Mouse (Mus musculus) lung, adult 18-20 months (tissue): ENCODE results near the gene Litaf.

Experiments used
- DNase-seq, 2 experiments: peaks; one replicate each; pipeline ENCODE4 v3.0.0; 2022; ENCODE audit warnings: mixed read lengths in 2 of 2

Litaf gene

DNA sequence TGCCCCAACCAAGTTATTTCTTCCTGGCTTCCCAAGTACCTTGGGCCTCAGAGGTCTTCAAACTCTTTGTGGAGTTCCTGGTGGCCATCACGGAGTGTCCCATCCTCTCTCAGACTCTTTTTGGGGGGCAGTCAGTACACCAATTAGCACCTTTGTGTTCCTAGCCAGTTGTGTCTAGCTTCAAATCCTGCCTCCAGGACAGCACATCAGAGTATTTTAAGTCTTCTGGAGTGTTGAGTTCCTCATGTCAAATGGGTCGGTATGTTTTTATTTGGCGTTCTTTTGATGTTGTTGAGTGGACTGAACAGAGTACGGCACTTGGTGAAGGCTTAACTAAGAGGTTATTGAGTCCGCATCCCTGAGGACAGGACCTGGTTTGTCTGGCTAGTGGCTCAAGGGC lies 526 bp downstream of the Litaf start:
- no peak for DNase-seq

DNA sequence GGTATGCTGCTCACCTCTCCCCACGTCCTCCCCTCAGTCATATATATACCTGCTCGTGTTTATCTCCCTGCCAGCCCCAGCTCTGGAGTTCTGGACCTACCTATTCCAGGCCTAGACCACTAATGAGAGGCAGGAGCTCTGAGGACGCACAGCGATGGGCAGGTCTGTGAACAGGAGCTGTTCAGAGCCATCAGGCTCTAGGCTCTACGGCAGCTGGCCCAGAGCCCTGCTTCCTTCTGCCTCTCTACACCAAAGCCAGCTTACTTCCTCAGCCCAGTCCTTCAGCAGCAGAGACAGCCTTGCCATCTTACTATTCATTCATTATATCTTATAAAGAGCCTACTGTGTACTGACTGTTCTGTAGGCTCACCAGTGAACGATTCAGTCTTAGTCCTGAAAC lies 1.2 kb downstream of the Litaf start:
- DNase-seq, result no peak

DNA sequence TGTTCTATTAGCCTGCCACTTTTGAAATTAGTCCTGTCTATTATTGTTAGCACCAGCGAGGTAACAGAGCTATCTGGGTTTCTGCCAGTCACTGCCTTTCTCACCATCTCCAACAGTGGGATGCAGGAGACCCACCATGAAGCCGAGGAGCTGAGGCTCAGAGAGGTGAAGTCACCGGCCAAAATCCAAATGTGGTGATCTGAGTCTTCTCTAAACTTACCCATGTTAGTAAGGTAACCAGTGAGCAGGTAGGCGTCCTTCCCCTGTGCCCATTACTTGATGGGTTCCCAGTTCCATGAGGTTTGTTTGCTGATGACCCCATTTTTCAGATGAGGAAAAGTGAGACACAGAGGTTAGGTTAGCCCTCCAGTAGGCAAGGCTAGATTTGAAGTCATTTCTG lies 1.6 kb downstream of the Litaf start:
- DNase-seq, result no peak

DNA sequence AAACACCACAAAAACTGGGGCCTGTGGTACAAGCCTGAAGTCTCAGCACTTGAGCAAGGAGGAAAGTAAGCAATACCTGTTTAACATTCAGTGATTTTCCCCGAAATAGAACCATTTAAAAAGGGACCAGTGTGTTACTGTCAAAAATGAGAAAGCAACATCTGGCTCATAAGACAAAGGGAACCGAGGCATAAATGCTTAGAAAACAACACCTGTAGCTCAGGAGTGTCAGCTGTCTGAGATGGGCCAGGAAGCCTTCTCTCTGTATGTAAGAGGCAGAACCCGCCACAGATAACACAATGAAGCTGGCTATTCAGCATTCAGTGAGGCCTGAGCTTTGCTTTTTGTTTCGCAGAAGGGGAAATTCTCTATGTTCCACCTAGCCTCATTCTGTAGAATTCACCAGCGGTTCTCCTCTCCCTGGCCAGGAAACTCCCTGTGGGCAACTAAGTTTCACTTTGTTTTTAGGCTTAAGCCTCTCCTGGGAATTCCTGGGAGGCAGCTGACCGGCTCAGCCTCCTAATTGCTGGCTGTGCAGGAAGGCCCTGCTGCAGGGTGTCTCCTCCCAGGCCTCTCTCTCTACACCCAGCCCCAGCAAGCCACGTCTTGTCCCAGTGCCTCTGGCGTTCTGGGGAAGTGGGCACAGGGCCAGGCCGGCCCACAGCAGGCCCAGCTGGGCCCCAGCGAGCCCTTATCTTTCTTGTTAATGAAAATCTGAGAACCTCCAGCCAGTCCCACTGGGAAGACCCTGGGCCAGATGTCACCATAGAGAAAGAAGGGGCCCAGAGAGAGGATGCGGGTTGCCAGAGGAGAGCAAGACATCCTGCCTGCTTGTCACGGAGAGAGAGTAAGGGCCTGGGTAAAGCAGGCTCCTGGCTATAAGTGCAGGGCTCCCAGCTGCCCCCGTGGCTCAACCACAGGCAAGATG lies 2.9 kb downstream of the Litaf start:
- peak; percentile 79 to 85 for DNase-seq

DNA sequence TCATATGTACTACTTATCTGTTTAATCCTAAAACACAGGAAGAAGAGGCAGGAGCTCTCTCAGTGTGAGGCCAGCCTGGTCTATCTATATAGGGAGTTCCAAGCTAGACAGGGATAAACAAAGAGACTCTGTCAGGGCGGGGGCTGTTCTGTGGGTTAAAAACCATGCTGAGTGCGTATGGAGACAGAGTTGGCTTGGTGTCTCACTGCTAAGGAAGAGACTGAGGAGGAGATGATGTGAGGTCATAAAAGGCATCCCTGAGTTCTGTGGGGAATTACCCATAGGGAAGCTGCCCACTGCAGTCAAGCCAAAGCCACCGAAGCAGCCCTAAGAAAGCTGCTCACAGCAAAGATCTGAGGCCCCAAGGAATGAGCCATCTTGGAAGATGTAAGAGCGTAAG lies 5.3 kb downstream of the Litaf start, which contains the start of gene Snn:
TSS of gene Snn (plus strand) at position 301 of the 400 bp plus-strand sequence.
- DNase-seq, result no peak

DNA sequence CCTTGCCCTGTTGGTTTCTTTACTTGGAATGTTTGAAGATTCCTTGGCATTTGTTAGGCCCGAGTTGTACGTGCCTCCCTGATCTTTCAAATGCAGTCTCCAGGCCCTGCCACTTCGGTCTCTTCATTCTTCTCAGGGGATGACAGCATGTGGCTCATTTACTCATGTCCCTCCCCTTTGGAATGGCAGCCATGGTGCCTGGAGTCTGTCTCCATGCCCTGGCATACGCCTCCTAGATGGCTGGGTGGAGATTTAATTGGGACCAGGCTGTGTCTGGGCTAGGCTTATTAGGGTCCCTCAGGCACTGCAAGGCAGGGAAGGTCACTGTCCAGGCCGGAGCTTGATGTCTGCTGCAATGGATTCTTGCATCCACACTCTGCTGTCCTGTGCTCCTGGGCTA lies 10.0 kb downstream of the Litaf start:
- no peak for DNase-seq

DNA sequence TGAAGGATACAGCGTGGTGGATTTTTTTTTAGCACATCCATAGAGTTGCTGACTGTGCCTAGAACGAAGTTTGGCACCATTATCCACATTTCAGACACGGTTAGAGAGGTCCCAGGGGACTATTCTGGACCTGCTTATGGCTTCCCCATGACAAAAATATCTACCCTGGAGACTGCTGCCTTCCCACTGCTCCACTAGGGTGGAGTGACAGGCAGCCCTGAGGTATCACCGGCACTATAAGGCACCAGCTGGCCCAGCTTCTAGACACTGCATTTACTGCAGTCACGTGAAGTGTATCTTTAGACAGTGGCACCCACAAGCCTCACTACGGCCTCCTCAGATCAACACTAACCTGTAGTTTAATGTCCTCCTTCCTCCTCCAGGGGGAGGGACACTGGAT lies 11.1 kb downstream of the Litaf start:
- DNase-seq, result no peak

DNA sequence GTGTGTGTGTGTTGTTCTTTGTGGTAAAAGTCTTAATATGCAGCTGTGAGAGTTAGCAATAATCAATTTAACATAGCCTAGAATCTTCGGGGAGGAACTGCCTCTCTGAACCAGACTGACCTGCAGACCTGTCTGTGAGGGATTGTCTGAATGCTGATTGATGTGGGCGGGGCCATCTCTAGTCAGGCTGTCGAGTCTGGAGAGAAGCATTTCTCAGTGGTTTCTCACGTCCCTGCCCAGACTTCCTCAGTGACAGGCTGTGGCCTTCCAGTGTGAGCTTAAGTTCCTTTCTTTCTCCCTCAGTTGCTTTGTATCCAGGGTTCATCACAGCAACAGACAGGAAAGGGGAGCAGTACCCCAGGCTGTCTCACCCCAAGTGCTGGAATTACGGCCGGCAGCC lies 11.5 kb downstream of the Litaf start:
- no peak for DNase-seq

DNA sequence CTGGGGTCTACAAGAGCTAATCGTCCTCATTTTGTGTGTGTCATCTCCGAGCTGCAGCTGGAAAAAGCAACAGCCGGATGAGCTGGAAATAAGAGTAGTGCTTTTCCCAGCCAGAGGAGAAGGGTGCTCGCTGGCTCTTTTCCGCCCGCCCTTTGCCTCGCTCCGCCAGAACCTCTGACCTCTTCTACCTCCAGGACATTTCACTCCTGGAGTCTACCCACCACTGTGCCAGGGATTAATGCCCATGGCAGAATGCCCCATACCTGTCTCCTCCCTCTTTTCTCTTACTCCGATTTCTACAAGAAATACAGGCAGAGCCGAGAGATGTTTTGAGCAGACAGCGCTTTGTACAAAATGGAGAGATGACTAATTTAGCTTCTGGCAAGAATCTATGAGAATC lies 14.8 kb downstream of the Litaf start:
- DNase-seq, result no peak

DNA sequence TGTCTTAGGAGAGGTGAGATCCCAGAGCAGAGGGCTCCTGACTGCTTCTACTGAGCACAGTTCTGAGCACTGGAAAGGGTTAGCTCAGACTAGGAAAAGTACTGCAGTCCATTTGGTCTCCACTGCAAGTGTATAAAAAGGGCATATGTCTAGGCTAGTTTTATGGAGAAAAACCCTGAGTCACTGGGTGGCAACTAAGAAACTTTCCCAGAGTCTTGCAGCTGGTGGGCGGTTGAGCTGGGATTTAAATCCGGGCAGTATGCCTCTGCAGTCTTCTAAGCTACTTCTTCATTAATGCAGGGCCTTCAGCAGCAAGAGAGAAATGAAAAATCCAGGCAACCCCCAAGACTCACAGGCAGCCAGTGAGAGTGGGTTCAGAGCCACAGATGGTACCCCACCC lies 15.7 kb downstream of the Litaf start:
- no peak for DNase-seq

DNA sequence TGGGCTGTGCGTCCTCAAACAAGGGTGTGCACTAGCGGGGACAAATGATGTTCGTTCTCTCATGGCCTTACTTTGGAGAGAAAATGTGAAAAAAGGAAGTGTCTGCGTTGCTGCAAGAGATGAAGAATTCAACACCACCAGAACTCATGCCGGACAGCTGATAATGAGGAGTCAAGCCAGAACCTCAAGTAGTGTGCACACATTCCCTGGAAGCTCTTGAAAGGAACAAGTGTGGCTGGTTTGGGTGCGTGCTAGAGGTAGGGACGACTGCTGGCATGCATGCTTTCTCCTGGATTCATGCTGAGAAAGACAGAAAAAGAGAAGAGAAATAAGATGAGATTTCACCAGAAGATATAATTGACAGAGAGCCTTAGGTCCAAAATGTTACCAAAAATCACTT lies 18.8 kb downstream of the Litaf start:
- peak in 1 of 2 experiments; percentile 37 for DNase-seq

DNA sequence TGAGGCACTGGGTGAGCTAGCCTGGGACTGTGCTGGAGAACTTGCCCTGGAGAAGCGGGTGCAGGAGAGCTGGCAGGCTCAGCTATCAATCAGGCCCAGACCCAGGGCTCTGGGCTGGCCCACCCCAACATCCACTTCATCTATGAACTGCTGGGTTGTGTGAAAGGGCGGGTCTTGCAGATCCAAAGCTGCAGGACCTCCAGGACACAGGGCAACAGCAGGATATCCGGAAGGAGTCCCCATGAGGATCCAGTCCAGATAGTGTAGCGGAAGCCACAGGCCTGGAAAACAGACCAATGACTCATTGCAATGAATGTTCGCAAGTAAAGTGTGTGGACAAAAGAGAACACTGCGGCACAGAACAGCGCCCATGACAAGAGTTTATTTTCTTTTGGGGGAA lies 19.5 kb downstream of the Litaf start:
- no peak for DNase-seq

DNA sequence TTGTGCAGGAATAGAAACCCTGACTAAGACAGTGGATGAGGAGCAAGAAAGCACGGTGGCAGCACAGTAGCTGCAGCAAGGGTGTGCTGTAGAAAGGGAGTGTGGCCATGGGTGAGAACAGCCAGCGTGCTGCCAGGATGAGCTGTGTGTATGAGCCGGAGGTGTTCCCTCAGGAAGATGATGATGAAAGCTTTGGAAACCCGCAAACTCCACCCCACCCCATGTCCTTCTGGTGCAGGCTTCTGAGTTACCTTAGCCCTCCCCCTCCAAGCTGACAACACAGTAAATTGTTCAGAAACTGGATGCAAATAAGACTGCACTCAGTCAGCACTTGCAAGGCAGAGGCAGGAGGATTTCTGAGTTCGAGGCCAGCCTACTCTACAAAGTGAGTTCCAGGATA lies 22.7 kb downstream of the Litaf start:
- no peak for DNase-seq

DNA sequence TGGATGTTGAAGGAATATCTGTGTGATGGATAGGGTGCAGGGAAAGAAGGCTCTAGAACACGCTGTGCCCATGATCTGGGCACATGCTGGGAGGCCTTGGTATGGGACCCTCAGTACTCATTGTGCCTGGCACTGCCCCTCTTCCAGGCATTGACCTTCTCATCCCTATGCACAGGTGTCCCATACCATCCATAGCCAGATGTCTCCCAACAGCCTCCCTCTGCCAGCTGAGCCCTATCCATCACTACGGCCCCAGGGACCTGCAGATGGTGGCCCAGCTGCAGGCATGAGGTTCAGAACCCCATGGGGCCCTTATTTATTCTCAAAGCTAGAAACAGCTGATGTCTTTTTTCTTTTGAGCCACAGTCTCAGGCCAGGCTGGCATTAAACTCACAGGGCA lies 25.4 kb downstream of the Litaf start:
- no peak for DNase-seq

DNA sequence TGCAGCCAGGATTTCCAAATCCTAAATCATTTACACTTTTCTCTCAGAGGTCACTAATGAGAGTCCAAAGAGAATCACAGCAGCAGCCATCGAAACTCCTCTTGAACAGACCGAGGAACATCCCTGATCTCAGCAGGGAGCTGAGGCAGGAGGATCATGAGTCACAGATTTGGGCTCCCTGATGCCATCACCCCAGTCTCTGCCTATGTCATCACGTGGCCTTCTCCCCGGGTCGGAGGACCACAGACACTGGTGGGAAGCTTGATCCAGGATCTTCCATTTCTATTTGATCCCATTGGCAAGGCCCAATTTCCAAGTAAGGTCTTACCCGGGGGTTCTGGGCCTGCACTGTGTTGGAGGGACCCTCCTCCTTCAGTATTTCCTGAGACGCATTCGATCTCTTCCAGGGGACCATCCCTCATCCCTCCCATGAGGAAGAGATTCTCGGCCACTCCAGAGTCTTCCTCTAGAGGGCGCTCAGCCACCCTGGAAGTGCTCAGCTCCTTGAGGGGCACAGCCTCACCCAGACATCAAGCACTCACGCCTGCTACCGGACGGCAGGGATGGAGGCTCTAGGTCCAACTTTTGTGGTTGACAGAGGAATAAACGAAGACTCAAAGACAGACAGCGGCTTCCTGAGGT lies 30.0 kb downstream of the Litaf start:
- DNase-seq, result peak; percentile 68 to 75

DNA sequence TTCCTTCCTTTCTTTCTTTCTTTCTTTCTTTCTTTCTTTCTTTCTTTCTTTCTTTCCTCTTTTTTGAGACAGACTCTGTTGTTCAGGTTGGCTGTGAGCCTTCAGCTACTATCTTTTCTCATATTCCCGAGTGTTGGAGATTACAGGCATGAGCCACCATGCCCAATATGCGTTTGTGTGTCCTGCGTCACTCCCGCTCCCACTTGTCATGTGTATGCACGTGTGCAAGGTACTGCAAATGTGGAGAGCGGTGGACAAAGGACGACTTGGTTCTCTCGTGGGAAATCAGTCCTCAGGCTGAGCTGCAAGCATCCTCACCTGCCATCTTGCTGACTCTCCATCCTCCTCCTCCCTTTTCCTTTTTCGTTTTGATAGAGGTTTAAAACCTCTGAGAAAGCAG lies 30.7 kb downstream of the Litaf start:
- DNase-seq, result no peak

DNA sequence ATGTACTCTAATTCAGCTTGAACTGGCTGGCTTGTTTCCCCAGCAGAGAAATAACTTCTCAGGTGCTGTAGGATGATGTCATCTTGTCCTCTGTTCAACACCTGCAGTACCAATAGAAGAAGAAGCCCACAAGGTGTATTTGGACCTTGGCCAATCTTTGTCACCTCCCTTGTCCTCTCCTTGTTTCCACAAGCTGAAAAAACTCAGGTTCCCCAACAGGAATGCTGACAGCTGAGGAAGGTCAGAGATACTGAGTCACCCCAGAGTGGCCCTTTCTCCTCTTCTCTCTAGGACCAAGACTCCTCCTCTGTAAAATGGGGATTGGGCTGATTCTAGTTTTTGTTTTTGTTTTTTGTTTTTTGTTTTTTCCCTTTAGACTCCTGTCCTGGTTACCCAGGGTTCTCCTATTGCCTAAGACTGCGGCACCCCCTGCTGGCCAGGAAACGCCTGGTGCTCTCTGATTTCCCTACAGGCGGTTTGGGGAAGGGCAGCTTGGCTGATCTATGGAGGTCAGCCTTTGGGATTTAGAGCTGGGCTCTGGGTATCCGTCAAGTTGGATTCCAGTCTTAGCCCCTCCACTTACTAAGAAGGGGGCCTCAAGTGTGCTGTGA lies 31.7 kb downstream of the Litaf start:
- peak; percentile 81 to 86 for DNase-seq

DNA sequence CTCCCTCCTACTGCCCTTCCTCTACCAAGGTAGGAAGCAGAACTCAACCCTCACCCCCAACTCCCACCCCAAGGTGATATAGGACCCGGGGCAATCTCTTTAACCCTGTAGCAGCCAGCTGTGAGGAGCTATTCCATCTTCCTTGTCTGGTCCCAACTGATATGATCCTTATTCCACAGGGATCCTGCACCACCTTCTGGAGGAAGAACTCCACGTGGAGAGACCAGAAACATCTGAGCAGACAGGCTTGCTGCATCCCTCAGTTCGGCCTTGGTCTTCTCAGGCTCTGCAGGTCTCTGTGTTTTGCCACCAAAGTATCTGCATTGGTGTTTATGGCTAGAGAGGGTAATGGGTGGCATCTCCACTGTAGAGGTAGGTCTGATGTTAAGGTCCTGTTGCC lies 34.6 kb downstream of the Litaf start:
- DNase-seq, result no peak

DNA sequence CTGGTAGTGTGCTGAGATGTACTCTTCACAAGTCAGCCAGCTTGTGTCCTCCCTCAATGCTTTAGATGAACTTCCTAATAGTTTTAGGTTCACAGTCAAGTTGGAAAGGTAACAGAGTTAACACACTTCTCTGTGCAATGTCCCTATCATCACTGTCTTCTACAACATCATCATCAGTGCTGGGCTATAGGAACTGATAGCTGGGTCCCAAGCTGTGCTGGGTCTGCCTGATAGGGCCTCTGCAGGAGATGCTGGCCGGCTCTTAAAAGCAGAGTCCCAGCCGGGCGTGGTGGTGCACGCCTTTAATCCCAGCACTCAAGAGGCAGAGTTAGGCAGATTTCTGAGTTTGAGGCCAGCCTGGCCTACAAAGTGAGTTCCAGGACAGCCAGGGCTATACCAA lies 35.1 kb downstream of the Litaf start:
- no peak for DNase-seq

DNA sequence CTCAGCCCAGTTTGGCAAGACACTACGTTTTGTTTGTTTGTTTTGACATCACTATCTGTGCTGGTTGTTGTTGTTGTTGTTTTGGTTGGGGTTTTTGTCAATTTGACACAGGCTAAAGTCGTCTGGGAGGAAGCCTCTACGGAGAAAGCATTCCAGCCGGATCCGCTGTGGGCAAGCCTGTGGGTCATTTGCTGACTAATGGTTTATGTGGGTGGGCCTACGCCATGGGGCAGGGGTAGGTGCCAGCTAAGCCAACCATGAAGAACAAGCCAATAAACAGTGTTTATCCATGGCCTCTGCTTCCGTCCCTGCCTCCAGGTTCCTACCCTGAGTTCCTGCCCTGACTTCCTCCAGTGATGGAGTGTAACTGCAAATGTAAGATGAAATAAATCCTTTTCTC lies 37.8 kb downstream of the Litaf start:
- DNase-seq, result no peak

DNA sequence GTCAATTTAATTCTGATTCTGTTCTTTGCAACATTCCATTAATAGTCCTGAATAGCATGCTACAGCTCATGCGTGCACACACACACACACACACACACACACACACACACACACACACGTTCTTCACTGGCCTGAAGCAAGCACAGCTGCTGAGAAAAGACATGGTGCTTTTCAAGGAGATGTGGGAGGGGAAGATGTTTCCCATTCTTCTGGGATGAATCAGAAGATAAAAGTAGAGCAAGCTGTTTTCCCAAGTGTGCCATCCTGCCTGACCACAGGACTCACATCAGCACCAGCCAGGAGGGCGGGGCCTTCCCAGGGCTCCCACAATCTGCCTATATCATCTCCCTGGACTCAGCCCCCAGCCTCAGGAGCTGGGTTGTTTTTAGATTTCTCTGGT lies 41.1 kb downstream of the Litaf start:
- peak in 1 of 2 experiments; percentile 33 for DNase-seq

DNA sequence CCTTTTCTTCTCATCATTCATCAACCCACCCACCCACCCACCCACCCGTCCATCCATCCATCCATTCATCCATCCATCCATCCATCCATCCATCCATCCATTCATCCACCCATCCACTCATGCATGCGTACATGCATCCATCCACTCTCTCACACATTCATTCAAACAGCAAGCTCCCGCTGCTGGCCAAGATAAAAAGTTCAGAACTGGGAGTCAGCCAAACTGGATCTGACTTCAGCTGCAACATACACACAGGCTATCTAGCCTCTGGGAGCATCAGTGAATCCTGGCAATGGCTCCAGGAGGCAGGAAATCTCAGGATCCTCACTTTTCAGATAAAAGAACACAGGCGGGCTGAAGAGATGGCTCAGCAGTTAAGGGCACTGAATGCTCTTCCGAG lies 42.3 kb downstream of the Litaf start:
- DNase-seq, result no peak

DNA sequence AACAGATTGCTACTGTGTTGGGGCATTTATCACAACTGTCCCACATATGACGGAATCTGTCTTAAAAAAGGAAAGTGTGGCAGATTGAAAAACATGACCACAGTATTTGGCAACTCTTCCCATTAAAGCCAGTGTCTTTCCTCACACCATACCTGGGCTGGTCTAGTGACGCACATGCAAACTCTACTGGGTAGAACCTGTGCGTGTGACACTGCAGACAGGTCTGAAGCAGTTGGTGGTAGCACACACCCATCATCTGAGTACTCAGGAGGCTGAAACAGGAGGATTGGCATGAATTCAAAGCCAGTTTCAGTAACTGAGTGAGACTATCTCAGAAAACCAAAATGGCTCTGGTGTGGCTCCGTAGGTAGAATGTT lies 43.9 kb downstream of the Litaf start:
- no peak for DNase-seq
